Comparison of ENCODE assay signal across 16 mouse cellular contexts in the genomic region with DNA sequence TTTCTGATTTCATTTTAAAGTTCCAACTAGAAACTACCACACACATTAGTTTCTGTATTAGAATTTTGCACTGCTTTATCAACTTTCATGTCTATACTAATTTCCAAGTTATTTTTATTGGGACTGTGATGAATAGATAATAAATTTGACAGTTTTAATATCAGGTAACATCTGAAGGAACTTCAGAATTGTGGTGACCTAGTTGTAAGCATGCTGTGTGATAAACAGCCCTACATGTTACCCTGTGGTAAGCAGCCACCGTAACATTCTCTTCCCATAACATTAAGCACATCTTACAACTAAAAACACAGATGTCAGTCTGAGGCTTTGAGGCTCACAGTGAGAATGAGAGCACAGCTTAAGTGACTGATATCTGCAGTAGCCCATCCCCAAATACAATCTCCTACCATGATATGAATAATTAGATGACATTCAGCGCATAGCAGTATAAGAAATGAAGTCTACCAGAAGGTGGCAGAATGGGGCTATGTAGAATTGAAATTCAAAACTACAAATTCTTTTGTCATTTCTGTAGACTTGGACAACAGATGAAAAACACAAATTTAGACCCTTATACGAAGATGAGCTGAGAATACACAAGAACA. TPM values are rescaled to one million over a fixed set of nuclear protein-coding genes. Genes with fewer than 3 reads are reported as not detected.
DNase-seq lines count a peak whose midpoint lies in the region; ATAC-seq and TF ChIP-seq lines count a peak whose summit lies in the region.
"Had no signal": no experiment of that assay in that cellular context is flagged by ENCODE, and none has a peak within 500 bp of the region (broad histone marks: within the 10 kb centered on the region; RNA-seq: fewer than 3 reads in every experiment).

No protein-coding gene starts in this region.

- TF ChIP-seq CTCF in forebrain, postnatal 0 days (IDR thresholded peaks at IDR 0.05; ENCODE audit: low read depth) = peak; percentile 70
- peak; percentile 30; the same call in 1 of the 2 replicates for TF ChIP-seq CTCF in liver, adult 2 months (IDR thresholded peaks at IDR 0.05; ENCODE audit: low read depth, low read length)
- TF ChIP-seq CTCF in CH12.LX (conservative IDR thresholded peaks at IDR 0.05 in 1 of 2, IDR thresholded peaks at IDR 0.05 in 1 of 2; ENCODE audit: low read depth in 2 of 2, low read length in 2 of 2) = peak; percentile 14 to 87; a peak in 2 of 4 replicates

- dilution Hi-C loops in CH12.LX (cut with MboI; ENCODE audit: extremely low pct_ligation_motif_present, extremely low pct_unique_long_range_greater_than_20kb, low sequenced_read_pairs) = no loop called here

- H3K9ac ChIP-seq in forebrain, postnatal 0 days = no peak overlapping the region
- no peak overlapping the region for H3K9ac ChIP-seq in forebrain, embryonic 12.5 days
- H3K9ac ChIP-seq in liver, adult 2 months (ENCODE audit: low read depth, low read length) = no peak overlapping the region
- H3K9ac ChIP-seq in liver, embryonic 11.5 days (ENCODE audit: low read depth, low read length) = no peak overlapping the region
- no peak overlapping the region for H3K9ac ChIP-seq in CH12.LX (ENCODE audit: insufficient read depth, low read depth)
- H3K9ac ChIP-seq: hindbrain, embryonic 15.5 days; liver, embryonic 13.5 days had no signal

- in situ Hi-C loops in CH12.LX (cut with MboI; ENCODE audit: low pct_ligation_motif_present, low pct_unique_long_range_greater_than_20kb, low sequenced_read_pairs) = loop anchor here (10.0 kb wide), 2 partner anchors 123 to 467 kb away; no protein-coding TSS in a partner anchor

- peak; percentile 90 for TF ChIP-seq RAD21 in CH12.LX (IDR thresholded peaks at IDR 0.05; ENCODE audit: low read depth, low read length)

- no peak overlapping the region for H3K4me3 ChIP-seq in forebrain, postnatal 0 days (ENCODE audit: low read depth, low read length)
- no peak overlapping the region for H3K4me3 ChIP-seq in forebrain, embryonic 12.5 days (replicated peaks)
- H3K4me3 ChIP-seq in liver, adult 2 months (ENCODE audit: insufficient read depth, low read depth, low read length) = no peak overlapping the region
- no peak overlapping the region for H3K4me3 ChIP-seq in liver, embryonic 11.5 days (ENCODE audit: low read depth, low read length)
- H3K4me3 ChIP-seq in CH12.LX (replicated peaks in 1 of 3; ENCODE audit: low read depth in 2 of 3, low read length in 2 of 3, poor library complexity in 1 of 3) = no peak overlapping the region
- H3K4me3 ChIP-seq: hindbrain, embryonic 15.5 days; liver, embryonic 13.5 days had no signal

- H3K27ac ChIP-seq in forebrain, postnatal 0 days (ENCODE audit: low read depth, low read length) = no peak overlapping the region
- H3K27ac ChIP-seq in forebrain, embryonic 12.5 days = no peak overlapping the region
- no peak overlapping the region for H3K27ac ChIP-seq in liver, adult 2 months (replicated peaks; ENCODE audit: insufficient read depth, low read depth, low read length)
- H3K27ac ChIP-seq in liver, embryonic 11.5 days (ENCODE audit: low read depth, low read length) = no peak overlapping the region
- H3K27ac ChIP-seq in CH12.LX (ENCODE audit: insufficient read depth, low read depth) = no peak overlapping the region
- H3K27ac ChIP-seq: hindbrain, embryonic 15.5 days; liver, embryonic 13.5 days had no signal

- H3K36me3 ChIP-seq in forebrain, postnatal 0 days (ENCODE audit: insufficient read depth) = 0 out of 2 replicates have a peak, but pooled peaks cover 3% of the 10 kb centered on the region
- no peaks in the 10 kb centered on the region for H3K36me3 ChIP-seq in forebrain, embryonic 12.5 days (replicated peaks)
- peaks cover 2% of the 10 kb centered on the region; the same call in 1 of the 2 replicates for H3K36me3 ChIP-seq in liver, adult 2 months (ENCODE audit: control insufficient read depth, insufficient read depth, low read length)
- H3K36me3 ChIP-seq in liver, embryonic 11.5 days (ENCODE audit: control insufficient read depth, insufficient read depth, low read length) = no peaks in the 10 kb centered on the region
- peaks cover 0 to 27% of the 10 kb centered on the region in 2 experiments for H3K36me3 ChIP-seq in CH12.LX (replicated peaks in 1 of 2; ENCODE audit: control insufficient read depth in 1 of 2, insufficient read depth in 1 of 2, low read length in 1 of 2)
- H3K36me3 ChIP-seq: hindbrain, embryonic 15.5 days; liver, embryonic 13.5 days had no signal

- TF ChIP-seq POLR2A in liver, adult 2 months (IDR thresholded peaks at IDR 0.05; ENCODE audit: extremely low read depth, insufficient read depth, low read length) = no peak
- TF ChIP-seq POLR2A in CH12.LX (IDR thresholded peaks at IDR 0.05; ENCODE audit: low read depth, low read length) = no peak

- no peak overlapping the region for H3K4me2 ChIP-seq in forebrain, postnatal 0 days (ENCODE audit: low read depth)
- H3K4me2 ChIP-seq in forebrain, embryonic 12.5 days = no peak overlapping the region
- H3K4me2 ChIP-seq in liver, embryonic 11.5 days = no peak overlapping the region
- H3K4me2 ChIP-seq in CH12.LX (ENCODE audit: insufficient read depth, low read depth, poor library complexity, severe bottlenecking) = no peak overlapping the region
- H3K4me2 ChIP-seq: heart, embryonic 11.5 days; hindbrain, embryonic 15.5 days; liver, embryonic 13.5 days had no signal

- H3K9me3 ChIP-seq in forebrain, postnatal 0 days (ENCODE audit: low read length) = no peaks in the 10 kb centered on the region
- H3K9me3 ChIP-seq in forebrain, embryonic 12.5 days = no peaks in the 10 kb centered on the region
- H3K9me3 ChIP-seq in liver, embryonic 11.5 days (ENCODE audit: control insufficient read depth, low read length) = no peaks in the 10 kb centered on the region
- no peaks in the 10 kb centered on the region for H3K9me3 ChIP-seq in CH12.LX (replicated peaks; ENCODE audit: low read length)
- H3K9me3 ChIP-seq: hindbrain, embryonic 15.5 days; liver, embryonic 13.5 days had no signal

- no peaks in the 10 kb centered on the region for H3K4me1 ChIP-seq in forebrain, postnatal 0 days (ENCODE audit: insufficient read depth)
- H3K4me1 ChIP-seq in forebrain, embryonic 12.5 days = no peaks in the 10 kb centered on the region
- no peaks in the 10 kb centered on the region for H3K4me1 ChIP-seq in liver, adult 2 months (ENCODE audit: control insufficient read depth, insufficient read depth, low read length)
- peaks cover 5% of the 10 kb centered on the region for H3K4me1 ChIP-seq in liver, embryonic 11.5 days (replicated peaks; ENCODE audit: control insufficient read depth, insufficient read depth, low read length)
- H3K4me1 ChIP-seq in CH12.LX (ENCODE audit: control insufficient read depth in 1 of 2, insufficient read depth in 2 of 2) = no peaks in the 10 kb centered on the region
- H3K4me1 ChIP-seq: hindbrain, embryonic 15.5 days had no signal

- no peak for TF ChIP-seq EP300 in CH12.LX (IDR thresholded peaks at IDR 0.05; ENCODE audit: low read length)

- ATAC-seq in forebrain, postnatal 0 days = peak; percentile 66
- ATAC-seq in forebrain, embryonic 12.5 days (ENCODE audit: low FRiP score) = no peak
- ATAC-seq in liver, embryonic 11.5 days (replicated peaks; ENCODE audit: low FRiP score) = no peak
- ATAC-seq: midbrain, embryonic 16.5 days had no signal

- WGBS in forebrain, postnatal 0 days = 67% methylated on average over 3 of the region's 3 CpGs
- 85% methylated on average over 3 of the region's 3 CpGs for WGBS in forebrain, embryonic 12.5 days
- 81% methylated on average over 3 of the region's 3 CpGs for WGBS in liver, adult 2 months
- 74% methylated on average over 3 of the region's 3 CpGs for WGBS in liver, embryonic 11.5 days

- peak; percentile 64 for DNase-seq in forebrain, postnatal 0 days
- DNase-seq in liver, adult 2 months (ENCODE audit: extremely low read depth, low read depth, low spot score) = no peak
- DNase-seq in liver, embryonic 11.5 days (ENCODE audit: low spot score) = no peak
- peak; percentile 42 for DNase-seq in CH12.LX (ENCODE audit: extremely low read depth)
- peak; percentile 29 for DNase-seq in induced T-regulatory cell, adult 2 months (ENCODE audit: low read depth)
- DNase-seq in right cerebral cortex, adult 18-20 months = no peak
- DNase-seq in right cerebral cortex, postnatal 10 days (ENCODE audit: low spot score in 2 of 2) = no peak
- DNase-seq: adrenal gland, postnatal 25 days; cerebellum, adult 11-12 months; liver, embryonic 13.5 days; right cerebral cortex, postnatal 25 days; thymus, postnatal 36 days had no signal

- no peaks in the 10 kb centered on the region for H3K27me3 ChIP-seq in forebrain, postnatal 0 days (ENCODE audit: insufficient read depth, low read length)
- H3K27me3 ChIP-seq in forebrain, embryonic 12.5 days = no peaks in the 10 kb centered on the region
- H3K27me3 ChIP-seq in liver, adult 2 months (ENCODE audit: control insufficient read depth, insufficient read depth, low read length) = no peaks in the 10 kb centered on the region
- H3K27me3 ChIP-seq in liver, embryonic 11.5 days (replicated peaks; ENCODE audit: control insufficient read depth, insufficient read depth, low read length) = no peaks in the 10 kb centered on the region
- no peaks in the 10 kb centered on the region for H3K27me3 ChIP-seq in CH12.LX (replicated peaks)
- H3K27me3 ChIP-seq: hindbrain, embryonic 15.5 days; liver, embryonic 13.5 days had no signal

- H3K79me2 ChIP-seq in liver, adult 2 months (ENCODE audit: control insufficient read depth, insufficient read depth, low read length) = peaks cover 15% of the 10 kb centered on the region; the same call in 1 of the 2 replicates
- H3K79me2 ChIP-seq in CH12.LX (replicated peaks; ENCODE audit: control insufficient read depth, extremely low read depth, insufficient read depth, poor library complexity, severe bottlenecking) = no peaks in the 10 kb centered on the region

RNA-seq across cellular contexts. Expression of a gene that starts 20.5 kb away (rescaled TPM):
- total RNA-seq in forebrain, postnatal 0 days (2014; rRNA removed) = 320 and 369 TPM in 2 replicates
- 161 and 208 TPM in 2 replicates for polyA plus RNA-seq in forebrain, postnatal 0 days (2015; fragmentation: Nextera tagmentation; extraction: Ambion mirVana)
- polyA plus RNA-seq in forebrain, embryonic 12.5 days (2016; fragmentation: Nextera tagmentation; extraction: Ambion mirVana) = 92.2 and 103 TPM in 2 replicates
- total RNA-seq in liver, adult 2 months (2014; rRNA removed) = 32.8 and 35.1 TPM in 2 replicates
- 11.4 and 13.1 TPM in 2 replicates for polyA plus RNA-seq in liver, adult 2 months (2012; rRNA removed)
- 38.6 and 40.2 TPM in 2 replicates for polyA plus RNA-seq in liver, embryonic 11.5 days (2014; fragmentation: Nextera tagmentation; extraction: Ambion mirVana)
- total RNA-seq in CH12.LX (2012; rRNA removed) = 29.0 and 33.1 TPM in 2 replicates
- 65.1 and 70.3 TPM in 2 replicates for total RNA-seq in CH12.LX (2014; rRNA removed)
- 61.8 and 62.1 TPM in 2 replicates for polyA plus RNA-seq in CH12.LX (2012; ENCODE audit: insufficient read length, low read depth)

RNA-seq across cellular contexts. Expression of a gene that starts 59.9 kb away (rescaled TPM):
- total RNA-seq in forebrain, postnatal 0 days (2014; rRNA removed) = 23.5 and 33.7 TPM in 2 replicates
- 6.6 and 7.5 TPM in 2 replicates for polyA plus RNA-seq in forebrain, postnatal 0 days (2015; fragmentation: Nextera tagmentation; extraction: Ambion mirVana)
- 5.3 and 6.1 TPM in 2 replicates for polyA plus RNA-seq in forebrain, embryonic 12.5 days (2016; fragmentation: Nextera tagmentation; extraction: Ambion mirVana)
- total RNA-seq in liver, adult 2 months (2014; rRNA removed) = 1.7 and 1.8 TPM in 2 replicates
- polyA plus RNA-seq in liver, adult 2 months (2012; rRNA removed) = 0.12 and 0.21 TPM in 2 replicates
- polyA plus RNA-seq in liver, embryonic 11.5 days (2014; fragmentation: Nextera tagmentation; extraction: Ambion mirVana) = 0.99 and 1.0 TPM in 2 replicates
- 1.9 and 3.9 TPM in 2 replicates for total RNA-seq in CH12.LX (2012; rRNA removed)
- 2.0 TPM in 2 replicates for total RNA-seq in CH12.LX (2014; rRNA removed)
- 1.1 and 1.7 TPM in 2 replicates for polyA plus RNA-seq in CH12.LX (2012; ENCODE audit: insufficient read length, low read depth)

Comparison
In these comparisons a context has a peak if more than half of its experiments do, and no peak if none do; other contexts are left out.
1. DNase-seq: peak in forebrain, postnatal 0 days (single experiment), CH12.LX (single experiment) and induced T-regulatory cell, adult 2 months (single experiment); none in liver, adult 2 months (single experiment), liver, embryonic 11.5 days (single experiment), right cerebral cortex, adult 18-20 months (single experiment) and right cerebral cortex, postnatal 10 days (0 of 2).
2. Peak in every context shown above with its lines, with median percentiles within 50 percentile points of each other: CTCF ChIP-seq.